Mouse (Mus musculus) forebrain, embryonic 14.5 days (tissue): ENCODE measurements at regions not wholly inside any gene's neighbourhood (a gene's known extent, or its start where the extent isn't known, plus 50 kb on each side); places are given as distances from the start of the nearest gene placed in this dataset.

ENCODE experiments used
- ATAC-seq: fragments of 200-750 bp; cut with Nextera tagmentation; 2 replicates; pipeline ENCODE4 v1.8.0; 2017; ENCODE audit warnings: mild to moderate bottlenecking, moderate library complexity
- DNase-seq: peaks from one replicate; pipeline ENCODE4 v3.0.0-alpha.2; 2015; ENCODE audit warnings: low spot score
- H3K27ac ChIP-seq: fragments of 300-500 bp; sonication (generic); 2 replicates; pipeline ENCODE4 v1.5.1; 2014; ENCODE audit warnings: low read depth, mild to moderate bottlenecking, control low read depth, low read length, moderate library complexity
- H3K27me3 ChIP-seq: fragments of 300-500 bp; sonication (generic); replicated peaks from 2 replicates; pipeline ENCODE4 v1.6.1; 2014; ENCODE audit warnings: low read length, control low read depth, mixed read lengths; ENCODE audit not compliant: control insufficient read depth, insufficient read depth
- H3K36me3 ChIP-seq: fragments of 300-500 bp; sonication (generic); 2 replicates; pipeline ENCODE4 v1.6.1; 2014; ENCODE audit warnings: low read length, control low read depth; ENCODE audit not compliant: control insufficient read depth, insufficient read depth
- H3K4me1 ChIP-seq: fragments of 300-500 bp; sonication (generic); 2 replicates; pipeline ENCODE4 v1.6.1; 2014; ENCODE audit warnings: antibody characterized with exemption, low read length, control low read depth; ENCODE audit not compliant: control insufficient read depth, insufficient read depth
- H3K4me2 ChIP-seq: fragments of 300-500 bp; sonication (generic); 2 replicates; pipeline ENCODE4 v1.6.1; 2014; ENCODE audit warnings: mild to moderate bottlenecking, control low read depth, low read length
- H3K4me3 ChIP-seq: fragments of 300-500 bp; sonication (generic); 2 replicates; pipeline ENCODE4 v1.5.1; 2014; ENCODE audit warnings: low read depth, low read length, control low read depth
- H3K9ac ChIP-seq: fragments of 300-500 bp; sonication (generic); 2 replicates; pipeline ENCODE4 v1.6.1; 2014; ENCODE audit warnings: mild to moderate bottlenecking, low read length, control low read depth, moderate library complexity
- H3K9me3 ChIP-seq: fragments of 300-500 bp; sonication (generic); replicated peaks from 2 replicates; pipeline ENCODE4 v1.6.1; 2016; ENCODE audit warnings: low read length, control low read depth, mixed read lengths; ENCODE audit not compliant: control insufficient read depth
- WGBS: fragments of 180-500 bp; shearing (Covaris S2); extraction: QIAGEN DNeasy Blood & Tissue Kit; methylation state at CpG from one replicate; pipeline ENCODE4 v1.1.7; 2014; 5-methylcytosine and 5-hydroxymethylcytosine counted together

DNA sequence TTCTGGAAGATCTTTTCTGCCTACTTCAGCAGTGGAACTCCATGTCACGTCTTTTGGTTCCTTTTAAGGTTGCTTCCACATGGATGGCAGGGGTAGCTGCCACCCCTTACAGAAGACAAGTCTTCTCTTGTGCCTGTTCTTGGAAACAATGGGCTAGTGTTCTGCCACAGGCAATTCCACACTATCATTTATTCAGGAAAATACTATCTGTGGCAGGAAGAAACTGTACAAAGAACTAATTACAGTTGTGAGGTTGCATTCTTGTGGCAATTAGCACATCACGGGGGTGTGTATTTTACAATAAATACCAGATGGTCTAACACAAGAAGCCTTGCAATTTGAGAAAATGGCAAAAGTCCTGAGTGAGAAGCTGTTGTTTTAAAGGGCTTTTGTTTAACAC lies 489.8 kb downstream of the Ccdc50 start:
- H3K4me2 ChIP-seq = no peak overlapping the region
- H3K36me3 ChIP-seq = no peaks in the 10 kb centered on the region
- H3K4me3 ChIP-seq = no peak overlapping the region
- peaks cover 4% of the 10 kb centered on the region; the same call in 1 of the 2 replicates for H3K4me1 ChIP-seq
- ATAC-seq (peak; percentile 44; the same call in 1 of the 2 replicates), DNase-seq (peak; percentile 44)
- H3K27ac ChIP-seq = no peak overlapping the region
- H3K9me3 ChIP-seq = no peaks in the 10 kb centered on the region
- H3K9ac ChIP-seq = no peak overlapping the region
- H3K27me3 ChIP-seq = no peaks in the 10 kb centered on the region
- WGBS = 7% methylated on average over 2 of the region's 2 CpGs

DNA sequence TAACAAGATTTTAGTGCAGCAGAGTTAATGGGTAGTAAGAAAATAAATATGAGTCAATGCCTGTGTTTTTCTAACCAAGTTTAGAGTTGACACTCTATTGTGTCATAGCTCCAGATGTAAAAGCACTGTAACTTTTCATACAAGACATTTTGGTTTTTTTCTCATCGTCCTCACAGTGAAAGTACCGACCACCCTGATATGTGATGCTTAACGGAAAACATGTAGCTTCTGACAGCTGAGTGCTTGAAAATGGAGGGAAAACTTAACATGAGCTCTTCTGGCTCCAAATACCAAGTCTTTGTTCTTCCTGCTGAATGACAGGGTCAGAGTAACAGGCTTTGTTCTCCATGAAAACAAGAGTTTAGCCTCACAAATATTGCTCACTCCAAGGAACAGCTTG lies 490.3 kb downstream of the Ccdc50 start:
- no peak overlapping the region for H3K4me3 ChIP-seq

DNA sequence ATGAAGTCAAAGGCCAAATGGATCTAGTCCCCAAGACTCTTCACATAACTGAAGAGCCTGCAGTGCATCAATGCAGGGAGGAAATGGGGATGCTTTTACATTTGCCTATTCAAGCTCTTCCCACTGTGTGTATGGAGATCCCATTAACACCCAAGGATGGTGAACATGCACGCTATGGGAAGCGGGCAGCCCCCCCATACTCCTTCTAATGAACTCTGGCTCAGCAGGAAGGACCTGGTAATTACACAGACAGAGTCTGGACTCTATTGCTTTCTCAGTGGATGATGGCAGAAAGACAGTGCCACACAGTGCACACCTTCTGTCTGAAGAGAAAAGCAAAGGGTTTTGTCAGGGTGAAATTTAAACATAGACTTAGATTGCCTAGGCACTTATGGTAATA lies 495.7 kb downstream of the Ccdc50 start:
- Histone ChIP-seq H3K27ac (no peak overlapping the region), H3K9ac (no peak overlapping the region), H3K4me3 (no peak overlapping the region), H3K36me3 (no peaks in the 10 kb centered on the region), H3K4me2 (no peak overlapping the region), H3K9me3 (no peaks in the 10 kb centered on the region), H3K4me1 (no peaks in the 10 kb centered on the region), H3K27me3 (no peaks in the 10 kb centered on the region)
- WGBS = 8% methylated on average over 2 of the region's 2 CpGs
- ATAC-seq (peak; percentile 73; the same call in 1 of the 2 replicates), DNase-seq (peak; percentile 54)

More for the DNA sequence above, 490.3 kb downstream of the Ccdc50 start:
- peaks cover 4% of the 10 kb centered on the region; the same call in 1 of the 2 replicates for H3K4me1 ChIP-seq
- DNase-seq = no peak
- WGBS = 34% methylated on average over 3 of the region's 3 CpGs
- ATAC-seq = 0 out of 2 replicates have a peak, but pooled peaks have one; percentile 12
- no peaks in the 10 kb centered on the region for H3K27me3 ChIP-seq
- H3K27ac ChIP-seq = no peak overlapping the region
- no peaks in the 10 kb centered on the region for H3K9me3 ChIP-seq
- no peak overlapping the region for H3K9ac ChIP-seq
- no peaks in the 10 kb centered on the region for H3K36me3 ChIP-seq
- no peak overlapping the region for H3K4me2 ChIP-seq

DNA sequence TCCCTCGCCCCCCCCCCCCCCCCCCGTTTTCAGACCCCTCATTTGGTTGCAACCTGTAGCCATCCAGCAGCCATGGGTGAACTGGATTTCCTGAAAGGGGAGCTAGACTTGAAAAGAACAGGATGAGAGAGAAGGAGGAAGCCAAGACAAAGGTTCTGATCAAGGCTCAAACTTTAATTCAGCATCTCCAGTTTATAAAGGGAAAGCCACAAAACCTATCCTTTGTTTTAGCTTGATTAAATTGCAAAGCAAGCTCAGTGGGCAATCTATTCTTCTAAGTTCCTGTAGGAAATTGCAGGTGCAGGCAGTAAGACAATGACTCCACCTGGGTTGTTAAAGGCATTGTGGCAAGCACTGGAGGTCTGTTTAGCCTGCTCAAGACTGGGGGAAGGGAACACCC lies 517.4 kb downstream of the Ccdc50 start:
- WGBS = 0% methylated on average over 1 of the region's 2 CpGs

DNA sequence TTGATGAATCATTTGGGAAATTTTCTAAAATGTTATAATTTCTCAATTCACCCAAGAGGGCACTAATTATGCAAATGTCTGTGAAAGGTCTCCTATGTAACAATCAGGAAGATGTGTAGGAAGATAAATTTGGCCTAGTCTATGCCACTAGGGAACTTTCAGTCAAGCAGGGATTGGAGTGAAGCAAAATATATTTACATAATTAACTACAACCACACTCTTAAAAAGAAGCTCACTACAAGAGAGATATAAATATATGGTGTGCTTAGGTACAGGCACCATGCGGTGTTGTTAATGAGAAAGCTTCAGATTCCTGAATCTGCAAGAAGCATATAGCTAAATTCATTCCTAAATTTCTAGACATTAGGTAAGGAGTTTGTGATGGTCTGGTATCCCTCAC lies 526.8 kb downstream of the Ccdc50 start:
- Histone ChIP-seq H3K4me1 (no peaks in the 10 kb centered on the region), H3K27ac (no peak overlapping the region), H3K4me3 (no peak overlapping the region), H3K4me2 (no peak overlapping the region), H3K9me3 (no peaks in the 10 kb centered on the region), H3K27me3 (no peaks in the 10 kb centered on the region), H3K9ac (no peak overlapping the region), H3K36me3 (no peaks in the 10 kb centered on the region)
- DNase-seq (no peak), ATAC-seq (no peak)
- WGBS = 95% methylated on average over 1 of the region's 1 CpGs

More for the DNA sequence above, 517.4 kb downstream of the Ccdc50 start:
- Histone ChIP-seq H3K27me3 (no peaks in the 10 kb centered on the region), H3K4me3 (no peak overlapping the region), H3K9me3 (no peaks in the 10 kb centered on the region), H3K4me1 (no peaks in the 10 kb centered on the region), H3K4me2 (no peak overlapping the region), H3K27ac (no peak overlapping the region), H3K36me3 (no peaks in the 10 kb centered on the region), H3K9ac (no peak overlapping the region)
- DNase-seq (no peak), ATAC-seq (no peak)

DNA sequence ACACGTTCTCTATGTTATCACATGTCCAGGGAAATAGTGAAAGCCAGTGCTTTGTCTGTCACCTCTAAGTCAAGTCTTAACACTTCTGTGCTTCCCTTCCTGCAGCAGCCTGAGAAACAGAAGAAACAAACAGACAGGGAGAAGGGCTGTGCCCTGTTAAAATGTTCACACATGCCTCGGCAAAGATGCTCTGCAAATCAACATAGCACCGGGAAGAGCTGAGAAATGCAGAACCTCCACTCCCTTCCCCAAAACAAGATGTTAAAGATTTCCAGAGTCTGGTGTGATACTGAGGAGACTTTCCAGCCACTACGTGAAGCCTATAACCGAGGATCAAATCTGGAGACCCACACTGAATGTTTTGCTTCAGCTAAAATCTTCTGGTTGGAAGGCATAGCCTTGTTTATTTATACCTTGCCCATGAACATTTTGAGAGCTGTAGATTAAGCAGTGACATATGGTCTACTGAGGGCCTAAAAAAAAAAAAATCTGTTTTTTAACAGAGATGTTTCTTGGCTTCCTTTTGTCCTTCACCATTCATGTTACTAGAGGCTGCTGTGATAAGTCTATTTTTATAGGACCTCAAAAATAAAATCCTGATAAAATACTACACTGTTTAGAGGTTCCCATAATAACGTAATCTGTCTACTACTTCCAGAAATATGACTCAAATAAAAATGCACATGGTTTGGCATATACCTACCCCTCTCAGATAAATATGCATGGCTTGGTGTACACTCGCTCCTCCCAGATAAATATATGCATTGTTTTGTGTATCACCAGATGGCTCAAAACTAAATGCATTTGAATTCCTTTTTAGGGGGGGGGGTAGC lies 537.1 kb downstream of the Ccdc50 start:
- WGBS = 59% methylated on average over 7 of the region's 7 CpGs
- no peak overlapping the region for H3K4me2 ChIP-seq
- H3K27me3 ChIP-seq = no peaks in the 10 kb centered on the region
- H3K36me3 ChIP-seq = no peaks in the 10 kb centered on the region
- no peaks in the 10 kb centered on the region for H3K9me3 ChIP-seq
- H3K4me3 ChIP-seq = no peak overlapping the region
- DNase-seq (peak; percentile 68), ATAC-seq (peak; percentile 90)
- peak overlapping the region; percentile 22; the same call in 1 of the 2 replicates for H3K27ac ChIP-seq
- no peaks in the 10 kb centered on the region for H3K4me1 ChIP-seq
- no peak overlapping the region for H3K9ac ChIP-seq

DNA sequence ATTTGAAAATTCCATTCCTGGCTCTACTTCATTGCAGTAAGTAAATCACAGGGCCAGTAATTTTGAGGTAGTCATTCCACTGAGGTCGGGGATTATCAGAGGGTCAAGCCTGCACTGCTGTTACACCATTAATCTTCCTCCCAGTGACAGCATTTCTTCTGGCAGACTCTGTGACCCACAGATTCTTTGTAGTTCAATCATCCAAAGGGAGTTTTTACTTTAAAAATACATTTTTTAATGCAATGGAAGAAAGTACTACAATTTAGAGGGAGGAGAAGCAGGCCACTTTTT lies 537.6 kb downstream of the Ccdc50 start:
- Histone ChIP-seq H3K27ac (no peak overlapping the region; the same call in 1 of the 2 replicates), H3K9me3 (no peaks in the 10 kb centered on the region), H3K4me2 (no peak overlapping the region), H3K4me3 (no peak overlapping the region), H3K36me3 (no peaks in the 10 kb centered on the region), H3K9ac (no peak overlapping the region), H3K4me1 (no peaks in the 10 kb centered on the region), H3K27me3 (no peaks in the 10 kb centered on the region)
- ATAC-seq (no peak), DNase-seq (no peak)
- WGBS = 73% methylated on average over 1 of the region's 1 CpGs

DNA sequence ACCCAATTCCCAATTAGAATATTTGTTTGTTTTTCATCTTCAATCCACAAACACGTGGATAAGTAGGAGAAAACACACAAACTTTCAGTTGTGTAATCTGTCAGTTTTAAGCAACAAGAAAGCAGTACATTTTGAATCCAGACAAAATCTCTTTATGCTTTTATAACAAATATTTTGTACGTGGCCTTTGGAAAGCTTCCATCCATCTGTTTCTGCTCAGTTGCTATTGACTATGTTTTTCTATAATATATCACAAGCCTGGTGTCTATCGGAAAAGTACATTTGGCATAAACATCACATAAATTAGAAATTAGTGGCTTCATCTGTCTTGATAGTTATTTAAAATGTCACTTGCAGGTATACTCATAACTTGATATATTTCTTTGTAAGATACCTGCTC lies 560.6 kb downstream of the Ccdc50 start:
- Histone ChIP-seq H3K27ac (no peak overlapping the region), H3K27me3 (no peaks in the 10 kb centered on the region), H3K4me3 (no peak overlapping the region), H3K9me3 (no peaks in the 10 kb centered on the region), H3K4me2 (no peak overlapping the region), H3K4me1 (no peaks in the 10 kb centered on the region), H3K9ac (no peak overlapping the region), H3K36me3 (no peaks in the 10 kb centered on the region)
- WGBS = 72% methylated on average over 3 of the region's 3 CpGs
- peak; percentile 41 for DNase-seq
- no peak for ATAC-seq

DNA sequence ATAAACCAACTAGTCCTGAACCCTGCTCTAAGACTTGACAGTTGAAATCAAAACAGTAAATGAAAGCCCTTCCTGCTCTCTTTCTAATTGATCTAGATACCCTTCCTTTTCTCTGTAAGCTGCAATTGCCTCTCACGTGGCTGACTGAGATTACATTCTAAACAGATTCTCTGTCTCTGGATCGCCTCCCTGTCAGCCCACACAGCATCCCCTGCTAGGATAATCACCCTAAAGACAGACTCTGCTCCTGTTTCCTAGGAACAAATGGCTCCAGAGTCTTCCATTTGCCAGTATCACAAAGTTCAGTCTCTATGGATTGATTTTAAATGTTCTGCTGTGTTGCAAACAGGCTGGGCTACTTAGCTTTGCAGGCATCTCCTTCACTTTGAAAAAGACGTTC lies 561.1 kb downstream of the Ccdc50 start:
- H3K4me3 ChIP-seq = no peak overlapping the region
- H3K4me2 ChIP-seq = no peak overlapping the region
- no peaks in the 10 kb centered on the region for H3K27me3 ChIP-seq
- no peaks in the 10 kb centered on the region for H3K36me3 ChIP-seq
- H3K9me3 ChIP-seq = no peaks in the 10 kb centered on the region
- DNase-seq (peak; percentile 3), ATAC-seq (no peak)
- no peaks in the 10 kb centered on the region for H3K4me1 ChIP-seq
- H3K27ac ChIP-seq = no peak overlapping the region
- H3K9ac ChIP-seq = no peak overlapping the region
- WGBS = 17% methylated on average over 3 of the region's 3 CpGs
